Mouse (Mus musculus) adipose tissue, adult 10 weeks (tissue): ENCODE results near the gene Gabarap. TPM values are rescaled to one million over a fixed set of nuclear protein-coding genes. Genes with fewer than 3 reads are reported as not detected.

Experiments
- polyA plus RNA-seq: library from polyadenylated mRNA; stranded (reverse); fragments of 350-450 nt; fragmentation: Illumina TruSeq; extraction: RNeasy Lipid Tissue Mini Kit (QIAGEN cat#74804); gene quantifications from one replicate; pipeline ENCODE4 v1.2.3, GENCODE M21; 2014; ENCODE audit warnings: low read depth, low replicate concordance

Gene Gabarap
- polyA plus RNA-seq = 520 TPM

DNA sequence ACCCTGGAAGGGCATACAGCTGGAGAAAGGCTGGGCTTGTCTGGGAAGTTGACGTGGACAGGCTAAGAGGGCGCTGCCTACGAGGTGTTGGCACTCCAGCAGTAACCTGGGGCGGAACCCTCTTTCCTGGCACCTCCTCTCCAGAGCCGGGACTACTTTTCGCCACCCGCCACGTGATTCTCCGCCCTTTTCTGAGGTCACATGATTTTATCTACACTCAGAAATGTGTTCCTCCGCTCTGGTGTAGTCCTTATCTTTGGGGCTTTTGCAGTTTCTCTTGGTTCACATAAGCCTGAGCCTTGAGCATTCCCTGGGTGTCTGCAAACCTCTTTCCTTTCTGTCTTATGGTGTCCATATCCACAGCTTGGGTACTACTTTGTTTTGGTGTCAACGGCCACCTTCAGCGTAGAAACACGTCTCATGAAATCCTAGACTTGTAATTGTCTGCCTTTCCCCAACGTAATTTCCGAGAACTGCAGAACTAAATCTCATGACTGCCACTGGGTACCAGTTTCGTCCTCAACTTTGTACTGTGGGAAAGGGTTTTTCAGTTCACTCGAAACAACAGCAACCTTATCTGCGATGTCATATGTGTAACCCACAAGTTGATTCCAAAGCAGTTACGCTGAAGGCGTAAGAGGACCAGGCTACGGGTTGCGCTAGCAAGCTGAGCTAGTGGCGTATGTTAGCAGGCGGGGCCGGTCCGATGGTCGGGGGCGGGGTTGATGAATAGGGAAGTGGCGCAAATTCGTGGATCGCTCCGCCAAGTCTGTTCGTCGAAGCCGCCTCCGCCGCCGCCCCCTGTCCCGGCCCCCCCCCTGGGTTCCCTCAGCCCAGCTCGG, at the start of gene Gabarap:
Gene Gabarap, plus strand, starts transcription at position 294 of the 842 bp plus-strand sequence.

DNA sequence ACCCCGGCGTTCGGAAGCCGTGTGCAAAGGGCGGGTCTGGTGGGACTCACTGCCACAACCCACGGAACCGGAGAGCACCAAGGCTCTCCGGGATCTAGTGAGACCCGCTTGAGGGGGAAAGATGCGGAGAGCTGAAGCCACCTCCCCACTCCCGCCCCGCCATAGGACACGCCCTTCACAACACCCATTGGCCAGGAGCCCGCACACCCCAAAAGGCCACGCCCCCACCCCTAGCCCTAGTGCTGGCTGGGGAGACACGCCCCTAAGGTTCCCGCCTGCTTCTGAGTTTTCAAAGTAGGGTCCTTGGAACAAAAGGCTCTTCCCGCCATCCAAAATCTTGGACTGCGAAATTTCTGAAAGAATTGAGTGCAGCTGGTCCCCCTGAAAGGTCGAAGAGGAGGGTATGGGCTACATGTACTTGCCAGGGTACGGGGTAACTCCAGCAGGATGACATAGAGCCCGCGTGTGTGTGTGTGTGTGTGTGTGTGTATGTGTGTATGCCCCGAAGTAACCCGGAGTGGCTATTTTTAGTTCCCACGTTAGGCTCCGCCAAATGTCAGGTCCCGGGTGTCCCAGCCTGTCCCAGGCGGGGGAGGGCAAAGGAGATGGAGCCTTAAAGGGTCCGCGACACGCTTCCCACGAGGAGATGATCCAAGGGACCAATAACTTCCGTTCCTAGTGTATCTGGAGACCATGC, 42.7 kb upstream of the Gabarap start, which contains the start of gene Slc2a4:
Gene Slc2a4, minus strand, starts transcription at position 123 of the 697 bp plus-strand sequence.

DNA sequence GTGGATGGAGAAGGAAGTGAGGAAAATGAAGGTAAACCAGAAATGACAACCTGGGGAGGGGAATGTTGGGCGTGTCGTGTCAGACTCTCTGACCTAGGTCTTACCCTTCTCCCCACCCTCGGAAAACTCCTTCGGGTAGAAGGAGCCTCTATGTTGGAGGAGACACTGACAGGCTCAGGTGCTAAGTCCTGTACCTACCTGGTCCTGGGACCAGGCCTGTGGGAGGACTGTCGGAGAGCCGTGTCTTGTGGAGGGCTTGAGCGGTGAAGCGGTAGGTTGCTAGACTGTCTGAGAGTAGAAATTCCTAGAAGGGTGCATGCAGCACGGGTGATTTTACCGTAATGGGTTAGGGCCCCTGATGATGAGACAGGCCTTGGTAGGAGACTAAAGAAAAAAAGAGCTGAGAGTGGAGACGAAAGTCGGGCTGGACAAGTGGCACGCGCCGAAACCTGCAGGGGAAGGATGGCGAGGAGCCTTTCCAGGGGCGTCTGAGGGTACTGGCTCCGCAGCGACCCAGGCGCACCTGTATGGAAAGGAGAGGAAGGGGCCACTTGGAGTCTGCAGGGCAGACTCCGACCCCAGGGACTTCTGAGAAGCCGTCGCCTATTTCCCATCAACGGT, 26.2 kb upstream of the Gabarap start, which contains the start of gene Cldn7:
Gene Cldn7, plus strand, starts transcription at position 130 of the 621 bp plus-strand sequence.

DNA sequence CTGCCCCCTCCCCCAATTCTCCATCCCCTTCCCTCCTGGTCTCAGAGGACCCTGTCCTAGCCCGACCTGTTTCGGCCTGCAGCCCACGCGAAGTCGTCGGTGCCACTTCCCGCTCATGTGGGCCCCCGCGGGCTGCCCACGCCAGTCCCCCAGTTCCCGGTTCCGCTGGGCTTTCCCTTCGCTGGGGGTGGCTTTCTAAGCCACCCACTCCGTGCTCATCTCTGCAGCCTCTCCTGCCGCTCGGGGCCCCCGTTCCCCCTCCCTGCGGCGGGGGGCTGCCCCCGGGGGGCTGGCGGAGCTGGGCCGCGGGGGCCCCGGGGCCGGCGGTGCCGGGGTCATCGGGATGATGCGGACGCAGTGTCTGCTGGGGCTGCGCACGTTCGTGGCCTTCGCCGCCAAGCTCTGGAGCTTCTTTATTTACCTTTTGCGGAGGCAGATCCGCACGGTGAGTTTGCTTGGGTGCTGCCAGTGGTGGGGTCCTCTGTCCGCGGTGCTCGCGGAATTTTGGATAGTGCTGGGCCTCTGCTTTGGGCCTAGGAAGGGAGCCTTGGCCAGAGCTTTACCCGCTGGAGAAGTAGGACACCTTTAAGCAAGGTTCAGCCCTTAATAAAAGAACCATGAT, 9.7 kb upstream of the Gabarap start, which contains the start of gene Ctdnep1:
Gene Ctdnep1, plus strand, starts transcription at position 16 of the 622 bp plus-strand sequence.

DNA sequence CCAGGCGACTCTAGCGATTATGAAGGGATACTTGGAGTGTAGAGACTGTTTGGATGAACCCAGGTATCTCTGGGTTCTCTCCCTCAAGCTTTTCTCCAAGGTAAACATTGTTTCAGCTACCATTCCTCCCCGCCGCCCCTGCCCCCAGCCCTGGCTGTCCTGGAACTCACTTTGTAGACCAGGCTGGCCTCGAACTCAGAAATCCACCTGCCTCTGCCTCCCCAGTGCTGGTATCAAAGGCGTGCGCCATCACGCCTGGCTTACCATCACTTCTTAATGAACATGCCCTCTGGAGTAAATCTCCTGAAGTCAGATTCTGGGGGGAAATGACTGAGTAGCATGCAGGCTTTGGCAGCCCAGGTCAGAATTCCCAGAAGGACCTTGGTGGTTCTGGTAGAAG, 8.7 kb upstream of the Gabarap start, which contains the start of gene Elp5:
Gene Elp5, minus strand, starts transcription at position 293 of the 400 bp plus-strand sequence.

DNA sequence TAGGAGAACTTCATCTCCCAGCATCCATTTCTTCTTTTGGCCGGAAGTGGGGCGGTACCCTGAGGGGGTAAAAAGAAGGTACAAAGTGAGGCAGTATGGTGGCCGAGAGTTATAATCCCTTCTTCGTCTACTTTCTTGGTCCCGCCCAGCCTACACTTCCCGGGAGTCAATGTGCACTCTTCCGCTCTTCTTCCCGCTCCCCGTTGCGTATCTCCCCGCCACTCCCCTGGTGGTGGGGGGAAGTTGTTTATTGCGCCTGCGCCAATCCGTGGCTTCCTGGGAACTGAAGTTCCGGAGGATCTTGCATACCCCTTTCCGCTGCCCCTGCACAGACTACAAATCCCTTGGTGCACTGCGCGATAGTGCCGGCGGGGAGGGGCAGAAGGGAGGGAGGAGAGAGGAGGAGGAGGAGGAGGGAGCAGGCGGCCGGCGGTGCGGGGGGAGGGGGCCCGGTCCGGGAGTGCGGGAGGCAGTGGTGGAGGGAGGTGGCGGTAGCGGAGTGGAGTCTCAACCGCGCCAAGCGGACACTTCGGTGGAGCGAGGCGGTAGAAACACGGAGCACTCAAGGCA, 4.5 kb downstream of the Gabarap start, which contains the start of gene Phf23:
Gene Phf23, plus strand, starts transcription at position 387 of the 570 bp plus-strand sequence.

DNA sequence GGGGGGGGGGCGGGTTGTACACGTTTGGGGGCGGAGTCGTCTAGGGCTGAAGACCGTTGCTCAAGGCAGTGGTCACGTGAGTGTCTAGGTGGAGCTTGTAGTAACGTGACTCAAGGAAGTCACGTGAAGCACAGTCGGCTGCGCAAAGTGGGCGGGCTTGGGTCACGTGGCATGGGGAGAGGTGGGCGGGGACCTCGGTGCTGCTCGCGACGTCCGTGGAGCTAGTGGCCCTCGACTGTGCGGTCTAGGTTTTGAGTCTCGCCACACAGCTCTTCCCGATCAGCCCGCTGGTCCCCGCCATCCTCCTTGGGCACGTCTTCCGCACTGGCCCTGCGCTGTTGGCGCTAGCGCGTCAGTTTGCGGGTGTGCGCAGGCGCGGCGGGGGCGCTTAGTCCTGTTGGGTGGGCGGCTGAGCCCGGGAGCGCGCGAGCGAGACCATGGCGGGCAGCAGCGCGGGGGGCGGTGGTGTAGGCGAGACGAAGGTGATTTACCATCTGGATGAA, 9.5 kb downstream of the Gabarap start, which contains the start of gene Dvl2:
Gene Dvl2, plus strand, starts transcription at position 200 of the 503 bp plus-strand sequence.

DNA sequence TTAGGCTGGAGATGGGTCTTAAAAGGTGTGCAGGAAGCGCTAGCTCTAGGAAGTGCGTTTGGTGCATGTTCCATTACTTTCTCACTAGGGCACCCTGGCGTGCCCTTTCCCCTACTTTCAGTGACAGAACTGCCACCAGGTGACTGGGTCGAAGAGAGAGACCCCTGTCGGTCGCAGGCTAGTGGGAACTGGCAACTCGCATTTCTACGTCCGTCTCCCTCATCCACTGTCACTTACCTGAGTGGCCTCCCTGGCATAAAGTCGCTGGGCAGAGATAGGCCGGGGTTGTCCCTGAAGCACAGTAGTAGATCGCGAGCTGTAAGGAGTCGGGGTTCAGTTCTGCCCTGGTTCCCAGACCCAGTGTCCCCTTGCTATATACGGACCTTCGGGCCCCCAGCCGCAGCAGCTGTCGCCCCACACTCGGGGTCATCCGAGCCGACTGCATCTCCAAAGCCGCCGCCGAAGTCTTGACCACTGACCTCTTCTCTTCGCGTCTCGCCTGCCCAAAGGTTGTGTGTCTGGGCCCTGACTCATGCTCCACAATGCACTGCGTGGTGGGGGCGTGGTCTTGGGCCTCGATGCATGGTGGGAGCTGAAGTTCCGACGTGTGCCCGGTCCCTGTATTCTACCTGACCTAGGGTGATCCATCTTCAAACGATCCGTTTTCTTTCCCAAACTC, 24.1 kb downstream of the Gabarap start, which contains the start of gene Acadvl:
Gene Acadvl, minus strand, starts transcription at position 532 of the 679 bp plus-strand sequence.

DNA sequence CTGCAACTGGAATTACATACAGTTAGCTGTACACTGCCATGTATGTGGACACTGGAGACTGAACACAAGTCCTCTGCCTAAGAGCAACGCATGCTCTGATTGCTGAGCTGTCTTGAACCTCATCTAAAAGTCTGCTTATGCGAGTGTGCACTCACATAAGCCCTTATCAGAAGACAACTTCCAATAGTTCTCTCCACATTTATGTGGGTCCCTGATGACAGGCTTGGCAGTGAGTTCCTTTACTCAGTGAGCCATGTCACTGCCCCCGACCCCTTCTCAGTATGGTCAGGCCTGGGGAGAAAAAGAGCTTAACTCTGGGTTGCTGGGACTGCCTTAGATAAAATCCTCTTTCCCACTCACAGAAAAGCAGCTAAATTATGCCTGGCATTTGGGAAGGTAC, 25.7 kb downstream of the Gabarap start, which contains the start of gene Dlg4:
Gene Dlg4, plus strand, starts transcription at position 274 of the 400 bp plus-strand sequence.

Other genes with a start within 250 kb of the Gabarap start
- gene Polr2a, start 232.5 kb upstream of the Gabarap start, polyA plus RNA-seq = 43.9 TPM
- gene Slc35g3, start 229.2 kb upstream of the Gabarap start, polyA plus RNA-seq = 1.5 TPM
- gene Zbtb4, start 225.2 kb upstream of the Gabarap start, polyA plus RNA-seq = 28.9 TPM
- gene Chrnb1, start 195.2 kb upstream of the Gabarap start, polyA plus RNA-seq = 8.3 TPM
- gene Fgf11, start 189.3 kb upstream of the Gabarap start, polyA plus RNA-seq = 8.7 TPM
- 13.6 TPM for gene Tmem102, start 185.5 kb upstream of the Gabarap start, polyA plus RNA-seq
- 2.2 TPM for gene Gm39566, start 175.8 kb upstream of the Gabarap start, polyA plus RNA-seq
- 14.1 TPM for gene Spem2, start 172.7 kb upstream of the Gabarap start, polyA plus RNA-seq
- gene Spem1, start 169.0 kb upstream of the Gabarap start, polyA plus RNA-seq = 23.3 TPM
- gene Nlgn2, start 153.4 kb upstream of the Gabarap start, polyA plus RNA-seq = 19.0 TPM
- gene Tmem256, start 152.6 kb upstream of the Gabarap start, polyA plus RNA-seq = 183 TPM
- 31.1 TPM for gene Plscr3, start 144.8 kb upstream of the Gabarap start, polyA plus RNA-seq
- gene Tnk1, start 132.4 kb upstream of the Gabarap start, polyA plus RNA-seq = 23.7 TPM
- not detected for gene Tmem95, start 113.1 kb upstream of the Gabarap start, polyA plus RNA-seq
- gene Kctd11, start 109.7 kb upstream of the Gabarap start, polyA plus RNA-seq = 9.4 TPM
- 43.9 TPM for gene Acap1, start 95.6 kb upstream of the Gabarap start, polyA plus RNA-seq
- 14.3 TPM for gene 2810408A11Rik, start 90.2 kb upstream of the Gabarap start, polyA plus RNA-seq
- gene Neurl4, start 90.1 kb upstream of the Gabarap start, polyA plus RNA-seq = 35.5 TPM
- 47.7 TPM for gene Gps2, start 77.3 kb upstream of the Gabarap start, polyA plus RNA-seq
- 484 TPM for gene Eif5a, start 69.2 kb upstream of the Gabarap start, polyA plus RNA-seq
- gene Ybx2, start 55.3 kb upstream of the Gabarap start, polyA plus RNA-seq = 58.7 TPM
- 63.7 TPM for gene Slc2a4, start 43.0 kb upstream of the Gabarap start, polyA plus RNA-seq
- gene Cldn7, start 26.4 kb upstream of the Gabarap start, polyA plus RNA-seq = 115 TPM
- gene Ctdnep1, start 10.0 kb upstream of the Gabarap start, polyA plus RNA-seq = 98.8 TPM
- 43.3 TPM for gene Elp5, start 8.6 kb upstream of the Gabarap start, polyA plus RNA-seq
- gene Phf23, start 4.6 kb downstream of the Gabarap start, polyA plus RNA-seq = 39.7 TPM
- 20.8 TPM for gene Dvl2, start 9.5 kb downstream of the Gabarap start, polyA plus RNA-seq
- 83.9 TPM for gene Acadvl, start 24.3 kb downstream of the Gabarap start, polyA plus RNA-seq
- 12.7 TPM for gene Dlg4, start 25.8 kb downstream of the Gabarap start, polyA plus RNA-seq
- gene Asgr1, start 62.9 kb downstream of the Gabarap start, polyA plus RNA-seq = not detected
- 0.94 TPM for gene Asgr2, start 101.5 kb downstream of the Gabarap start, polyA plus RNA-seq
- gene Mgl2, start 139.2 kb downstream of the Gabarap start, polyA plus RNA-seq = 26.2 TPM
- gene Clec10a, start 165.1 kb downstream of the Gabarap start, polyA plus RNA-seq = 43.9 TPM
- 28.9 TPM for gene Slc16a11, start 221.6 kb downstream of the Gabarap start, polyA plus RNA-seq
- gene Slc16a13, start 229.9 kb downstream of the Gabarap start, polyA plus RNA-seq = 25.1 TPM
- 7.0 TPM for gene Bcl6b, start 238.7 kb downstream of the Gabarap start, polyA plus RNA-seq
- 45.5 TPM for gene 0610010K14Rik, start 246.8 kb downstream of the Gabarap start, polyA plus RNA-seq
- 11.1 TPM for gene Gm21988, start 248.7 kb downstream of the Gabarap start, polyA plus RNA-seq
- gene Rnasek, start 248.7 kb downstream of the Gabarap start, polyA plus RNA-seq = 343 TPM